Mouse (Mus musculus) spleen, adult 2 months (tissue): ENCODE data around the gene Grifin. TPM values are rescaled to one million over a fixed set of nuclear protein-coding genes. Genes with fewer than 3 reads are reported as not detected.

ENCODE experiments used
- DNase-seq, 2 experiments: peaks; one replicate each; pipeline versions ENCODE4 v3.0.0 to v3.0.0-alpha.2; 2012 to 2021; ENCODE audit warnings: low spot score in 2 of 2, low read depth in 1 of 2
- H3K27ac ChIP-seq: fragments of 200-500 bp; 2 replicates; pipeline ENCODE4 v1.5.1; 2012; ENCODE audit warnings: low read length, inconsistent platforms; ENCODE audit not compliant: insufficient read depth
- H3K27me3 ChIP-seq: fragments of 200-500 bp; 2 replicates; pipeline ENCODE4 v1.6.1; 2012; ENCODE audit warnings: mild to moderate bottlenecking, moderate library complexity, low read length, inconsistent platforms; ENCODE audit not compliant: control insufficient read depth, insufficient read depth
- H3K36me3 ChIP-seq: fragments of 200-500 bp; 2 replicates; pipeline ENCODE4 v1.6.1; 2012; ENCODE audit warnings: mild to moderate bottlenecking, low read length, inconsistent platforms; ENCODE audit not compliant: control insufficient read depth, insufficient read depth
- H3K4me1 ChIP-seq: fragments of 200-500 bp; 2 replicates; pipeline ENCODE4 v1.6.1; 2011; ENCODE audit warnings: inconsistent platforms; ENCODE audit not compliant: control insufficient read depth, insufficient read depth, insufficient read length
- H3K4me3 ChIP-seq: fragments of 200-500 bp; 2 replicates; pipeline ENCODE4 v1.5.1; 2011; ENCODE audit warnings: mild to moderate bottlenecking, inconsistent platforms; ENCODE audit not compliant: insufficient read depth, insufficient read length; ENCODE audit errors: extremely low read depth
- CTCF ChIP-seq: fragments of 200-500 bp; IDR thresholded peaks from 2 replicates; pipeline ENCODE4 v1.5.1; 2011; ENCODE audit warnings: mild to moderate bottlenecking, inconsistent platforms; ENCODE audit not compliant: insufficient read depth, insufficient read length, insufficient replicate concordance; ENCODE audit errors: extremely low read depth
- POLR2A ChIP-seq: fragments of 200-500 bp; IDR thresholded peaks from 2 replicates; pipeline ENCODE4 v1.6.1; 2011; ENCODE audit warnings: low read depth, low read length, inconsistent platforms
- WGBS: fragments of 180-500 bp; shearing (Covaris S2); methylation state at CpG from one replicate; pipeline ENCODE4 v1.1.7; 2018; 5-methylcytosine and 5-hydroxymethylcytosine counted together
- polyA plus RNA-seq: library from polyadenylated mRNA; depleted of rRNA; stranded (reverse); fragments of >200 nt; gene quantifications from 2 replicates; pipeline ENCODE4 v1.2.3, GENCODE M21; 2012

The Grifin gene
- polyA plus RNA-seq, 1 experiment = 0.61 TPM

DNA sequence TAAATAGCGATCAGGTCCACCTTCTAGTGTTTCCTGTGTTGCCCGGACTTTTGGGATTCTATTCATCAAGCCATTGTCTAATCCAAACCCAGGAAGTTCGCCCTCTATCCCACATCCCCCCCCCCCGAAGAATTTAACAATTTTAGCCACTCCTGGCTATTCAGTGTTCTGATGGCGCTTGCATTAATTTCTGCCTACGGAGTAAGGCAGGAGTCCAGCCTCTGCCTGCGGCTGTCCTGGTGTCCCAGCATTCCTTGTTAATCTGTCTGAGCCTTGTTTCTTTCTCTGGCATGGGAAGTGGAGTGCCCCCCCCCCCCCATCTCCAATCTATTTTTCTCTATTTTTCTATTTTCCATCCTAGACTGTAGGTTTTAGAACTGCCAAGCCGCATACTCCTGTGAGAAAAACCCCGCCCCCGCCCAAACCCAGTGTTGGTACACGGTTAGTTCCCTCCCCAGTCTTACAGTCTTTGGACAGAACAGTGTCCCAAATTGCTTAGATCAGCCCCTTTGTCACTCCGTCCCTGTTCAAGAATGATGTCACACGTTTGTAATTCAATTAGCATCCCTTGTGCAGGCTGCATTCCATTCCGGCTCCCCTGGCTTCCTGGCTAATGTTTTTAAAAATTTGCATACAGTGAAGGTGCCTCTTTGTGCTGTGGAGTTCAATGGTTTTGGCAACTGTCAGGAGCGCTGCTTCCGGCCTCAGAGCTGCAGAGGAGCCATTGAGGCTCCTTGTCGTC, 15.4 kb downstream of the Grifin start:
- no peak for DNase-seq
- Histone ChIP-seq H3K4me3 (no peak overlapping the region), H3K27ac (no peak overlapping the region), H3K36me3 (no peaks in the 10 kb centered on the region), H3K4me1 (no peaks in the 10 kb centered on the region), H3K27me3 (no peaks in the 10 kb centered on the region)
- TF ChIP-seq CTCF (no peak), POLR2A (no peak)
- 62% methylated on average over 17 of the region's 17 CpGs for WGBS

DNA sequence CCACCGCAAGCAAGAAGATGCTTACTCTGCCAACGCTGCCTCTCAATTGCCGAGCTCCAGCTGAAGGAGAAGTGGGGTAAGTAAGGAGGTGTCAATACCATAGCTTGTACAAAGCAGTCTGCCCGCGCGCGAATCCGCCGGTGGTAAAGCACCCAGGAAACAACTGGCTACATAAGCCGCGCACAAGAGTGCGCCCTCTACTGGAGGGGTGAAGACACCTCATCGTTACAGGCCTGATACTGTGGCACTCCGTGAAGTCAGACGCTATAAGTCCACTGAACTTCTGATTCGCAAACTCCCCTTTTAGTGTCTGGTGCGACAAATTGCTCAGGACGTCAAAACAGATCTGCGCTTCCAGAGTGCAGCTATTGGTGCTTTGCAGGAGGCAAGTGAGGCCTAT, 18.5 kb downstream of the Grifin start:
- Histone ChIP-seq H3K27ac (no peak overlapping the region), H3K36me3 (no peaks in the 10 kb centered on the region), H3K4me3 (no peak overlapping the region), H3K4me1 (no peaks in the 10 kb centered on the region), H3K27me3 (no peaks in the 10 kb centered on the region)
- 94% methylated on average over 19 of the region's 19 CpGs for WGBS
- DNase-seq = no peak
- no peak for TF ChIP-seq POLR2A
- TF ChIP-seq CTCF = no peak

DNA sequence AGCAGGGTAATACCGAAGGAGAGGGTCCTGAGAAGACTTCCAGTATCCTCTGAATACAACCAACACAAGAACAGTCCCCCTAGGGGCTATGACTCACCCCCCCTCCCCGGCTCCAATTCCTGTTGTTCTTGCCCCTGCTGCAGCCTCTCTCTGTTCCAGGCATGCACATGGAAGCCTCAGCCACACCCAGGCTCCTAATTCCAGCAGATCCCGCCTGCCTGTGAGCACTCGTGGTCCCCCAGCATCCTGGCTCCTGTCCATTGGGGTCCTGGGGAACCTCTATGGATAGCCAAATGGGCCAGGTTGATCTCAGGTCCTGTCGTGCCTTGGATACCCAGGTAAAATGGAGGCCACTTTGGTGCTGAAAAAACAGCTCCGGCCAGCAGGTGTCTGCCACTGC, 19.2 kb downstream of the Grifin start:
- Histone ChIP-seq H3K4me3 (no peak overlapping the region), H3K27ac (no peak overlapping the region), H3K27me3 (no peaks in the 10 kb centered on the region), H3K4me1 (no peaks in the 10 kb centered on the region), H3K36me3 (no peaks in the 10 kb centered on the region)
- 82% methylated on average over 6 of the region's 6 CpGs for WGBS
- TF ChIP-seq POLR2A (no peak), CTCF (no peak)
- DNase-seq = no peak

DNA sequence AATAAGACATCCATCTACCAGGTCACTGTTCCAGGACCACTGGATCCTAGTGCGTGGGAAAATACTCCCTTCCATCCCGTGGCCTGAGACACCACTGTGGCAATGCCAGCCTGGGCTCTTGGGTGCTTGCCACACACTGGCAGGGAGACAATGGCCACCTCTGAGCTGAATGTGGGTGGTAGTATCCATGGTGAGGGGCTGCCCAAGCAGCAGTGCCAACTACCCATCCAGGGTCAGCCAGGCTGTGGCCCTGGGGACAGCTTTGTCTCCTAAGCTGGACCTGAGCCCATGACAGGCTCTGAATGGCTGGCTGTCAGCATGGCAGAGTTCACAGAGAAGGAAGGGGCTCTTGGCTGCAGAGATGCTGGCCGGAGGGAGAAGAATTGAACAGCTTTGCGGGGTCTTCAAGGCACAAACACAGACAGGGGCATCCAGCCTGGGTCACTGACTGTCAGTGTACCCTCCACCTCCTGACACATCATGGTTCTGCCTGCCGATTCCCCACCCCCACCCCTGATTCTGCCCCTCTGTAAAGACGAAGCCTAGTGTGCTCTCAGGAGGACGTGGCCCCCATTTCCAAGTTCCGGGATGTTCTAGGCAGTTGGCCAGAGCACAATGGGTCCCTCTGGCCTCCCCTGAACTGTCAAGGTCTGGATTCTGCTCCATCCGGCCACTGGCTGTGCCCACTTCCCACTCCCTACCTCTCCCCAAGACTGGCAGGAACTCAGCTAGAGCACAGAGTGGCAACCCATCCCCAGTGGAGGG, 21.9 kb downstream of the Grifin start:
- Histone ChIP-seq H3K4me3 (no peak overlapping the region), H3K27me3 (no peaks in the 10 kb centered on the region), H3K4me1 (peaks cover 2% of the 10 kb centered on the region; the same call in 1 of the 2 replicates), H3K36me3 (no peaks in the 10 kb centered on the region), H3K27ac (no peak overlapping the region)
- TF ChIP-seq POLR2A (no peak), CTCF (no peak)
- 80% methylated on average over 9 of the region's 9 CpGs for WGBS
- DNase-seq = no peak

DNA sequence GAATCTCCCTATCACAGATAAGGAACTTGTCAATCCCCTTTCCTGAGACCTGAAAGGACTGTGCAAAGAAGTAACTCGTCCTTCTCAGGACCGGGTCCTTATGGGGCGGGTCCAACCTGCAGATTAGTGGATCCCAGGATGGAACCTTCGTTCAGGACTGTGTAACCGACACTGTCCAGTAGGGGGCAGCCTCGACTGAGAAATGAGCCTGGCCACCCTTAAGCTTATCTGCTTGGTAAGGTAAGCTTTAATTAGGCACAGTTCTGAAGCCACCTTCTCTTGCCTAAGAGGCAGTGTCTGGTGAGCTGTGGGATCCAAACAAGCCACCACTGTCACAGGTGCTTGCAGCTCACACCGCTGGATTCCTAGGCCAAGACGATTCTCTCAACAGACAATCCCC, 24.8 kb downstream of the Grifin start:
- Histone ChIP-seq H3K27ac (no peak overlapping the region), H3K4me1 (peaks cover 2% of the 10 kb centered on the region; the same call in 1 of the 2 replicates), H3K27me3 (no peaks in the 10 kb centered on the region), H3K36me3 (no peaks in the 10 kb centered on the region), H3K4me3 (no peak overlapping the region)
- peak; percentile 89; the same call in 1 of the 2 replicates for TF ChIP-seq CTCF
- TF ChIP-seq POLR2A = no peak
- WGBS = 18% methylated on average over 8 of the region's 8 CpGs
- peak; percentile 58 to 78 for DNase-seq

DNA sequence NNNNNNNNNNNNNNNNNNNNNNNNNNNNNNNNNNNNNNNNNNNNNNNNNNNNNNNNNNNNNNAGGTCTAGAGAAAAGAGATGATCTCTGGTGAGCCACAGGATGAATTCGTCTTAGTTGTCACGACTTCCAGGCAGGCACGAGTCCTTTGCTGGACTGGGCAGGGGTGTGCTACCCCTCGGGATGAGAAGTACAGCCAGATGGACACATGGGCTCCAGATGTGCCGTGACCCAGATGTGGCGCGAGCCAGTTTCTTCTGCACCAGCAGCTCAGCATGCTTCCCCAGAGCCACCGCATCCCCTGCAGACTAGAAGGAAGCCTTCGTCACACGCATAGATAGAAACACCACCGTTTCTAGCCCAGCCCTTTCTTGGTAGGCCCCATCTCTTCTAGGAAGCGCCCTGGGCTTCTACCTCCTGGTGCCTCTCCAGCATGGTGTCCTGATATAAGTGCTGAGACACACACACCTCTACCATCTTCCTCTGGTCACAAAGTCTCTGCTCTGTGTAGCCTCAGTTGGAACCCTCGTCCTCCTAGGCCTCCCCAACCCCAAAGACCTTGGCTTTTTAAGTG, 26.7 kb downstream of the Grifin start:
- no peak for DNase-seq
- 81% methylated on average over 13 of the region's 13 CpGs for WGBS
- Histone ChIP-seq H3K27ac (no peak overlapping the region), H3K4me3 (no peak overlapping the region), H3K4me1 (peaks cover 2% of the 10 kb centered on the region; the same call in 1 of the 2 replicates), H3K27me3 (no peaks in the 10 kb centered on the region), H3K36me3 (no peaks in the 10 kb centered on the region)
- TF ChIP-seq POLR2A = no peak
- TF ChIP-seq CTCF = no peak
